Mouse (Mus musculus) ovary, postnatal 10 days (tissue): ENCODE results near the gene Degs2.
"Not testable (repeated sequence)": the region's sequence is repeated elsewhere in the genome, so short reads cannot be mapped to it uniquely, and the experiment has no call there.

Source experiments
- DNase-seq: peaks from one replicate; pipeline ENCODE4 v3.0.0; 2022; ENCODE audit warnings: low spot score

Degs2 gene

GRCm38 (mm10) chr12:108702185-108702584 is at the start of gene Degs2:
Gene Degs2, minus strand, starts transcription at chr12:108702315.
- no peak for DNase-seq

GRCm38 (mm10) chr12:108751790-108752189 is 49.7 kb upstream of the Degs2 start:
- no peak for DNase-seq

GRCm38 (mm10) chr12:108750226-108750625 is 48.1 kb upstream of the Degs2 start:
- no peak for DNase-seq

GRCm38 (mm10) chr12:108749454-108749853 is 47.3 kb upstream of the Degs2 start:
- no peak for DNase-seq

- DNase-seq = no peak
Observed at GRCm38 (mm10) chr12:108749019-108749418, 46.9 kb upstream of the Degs2 start.

GRCm38 (mm10) chr12:108745990-108746389 is 43.9 kb upstream of the Degs2 start:
- DNase-seq = no peak

- DNase-seq = no peak
Observed at GRCm38 (mm10) chr12:108742241-108742640, 40.1 kb upstream of the Degs2 start.

GRCm38 (mm10) chr12:108741472-108741871 is 39.4 kb upstream of the Degs2 start:
- no peak for DNase-seq

- no peak for DNase-seq
Observed at GRCm38 (mm10) chr12:108738745-108739144, 36.6 kb upstream of the Degs2 start.

- DNase-seq = no peak
Observed at GRCm38 (mm10) chr12:108737838-108738237, 35.7 kb upstream of the Degs2 start.

GRCm38 (mm10) chr12:108734386-108734785 is 32.3 kb upstream of the Degs2 start:
- no peak for DNase-seq

- no peak for DNase-seq
Observed at GRCm38 (mm10) chr12:108723841-108724240, 21.7 kb upstream of the Degs2 start.

- DNase-seq = no peak
Observed at GRCm38 (mm10) chr12:108722464-108722863, 20.3 kb upstream of the Degs2 start.

GRCm38 (mm10) chr12:108718485-108718884 is 16.4 kb upstream of the Degs2 start:
- DNase-seq = no peak

- no peak for DNase-seq
Observed at GRCm38 (mm10) chr12:108715854-108716253, 13.7 kb upstream of the Degs2 start.

- DNase-seq = not testable (repeated sequence)
Observed at GRCm38 (mm10) chr12:108713972-108714371, 11.9 kb upstream of the Degs2 start.

- no peak for DNase-seq
Observed at GRCm38 (mm10) chr12:108712481-108712880, 10.4 kb upstream of the Degs2 start.

GRCm38 (mm10) chr12:108710861-108711615 is 8.9 kb upstream of the Degs2 start:
- no peak for DNase-seq

- DNase-seq = no peak
Observed at GRCm38 (mm10) chr12:108709964-108710765, 8.1 kb upstream of the Degs2 start.

GRCm38 (mm10) chr12:108709386-108709785 is 7.3 kb upstream of the Degs2 start:
- DNase-seq = no peak

GRCm38 (mm10) chr12:108706129-108706528 is 4.0 kb upstream of the Degs2 start:
- DNase-seq = no peak

GRCm38 (mm10) chr12:108705486-108705885 is 3.4 kb upstream of the Degs2 start:
- no peak for DNase-seq

- no peak for DNase-seq
Observed at GRCm38 (mm10) chr12:108701221-108701620, 894 bp downstream of the Degs2 start.
